Mouse (Mus musculus) ovary, adult 18-20 months (tissue): ENCODE measurements around the gene 1810037I17Rik.
A peak's percentile ranks its signal among the peaks of the same experiment; 100 is the strongest.

Experiments used
- DNase-seq: peaks from one replicate; pipeline ENCODE4 v3.0.0; 2022; ENCODE audit warnings: low spot score, mixed read lengths

Gene 1810037I17Rik

GRCm38 (mm10) chr3:122924009-122924914, at the start of gene 1810037I17Rik:
Gene 1810037I17Rik (plus strand): TSS chr3:122924203.
- DNase-seq = peak; percentile 97

GRCm38 (mm10) chr3:122876870-122877269, 47.1 kb upstream of the 1810037I17Rik start:
- DNase-seq = no peak

GRCm38 (mm10) chr3:122877543-122877942, 46.5 kb upstream of the 1810037I17Rik start:
- DNase-seq = no peak

- DNase-seq = no peak
These were observed 45.2 kb upstream of the 1810037I17Rik start for GRCm38 (mm10) chr3:122878705-122879315.

- DNase-seq = no peak
These were observed 36.3 kb upstream of the 1810037I17Rik start for GRCm38 (mm10) chr3:122887505-122888301.

GRCm38 (mm10) chr3:122888371-122888819, 35.6 kb upstream of the 1810037I17Rik start:
- no peak for DNase-seq

GRCm38 (mm10) chr3:122894772-122895171, 29.2 kb upstream of the 1810037I17Rik start, which contains the start of gene Fabp2:
Gene Fabp2 (plus strand): TSS chr3:122895072.
- DNase-seq = no peak

GRCm38 (mm10) chr3:122895189-122895731, 28.7 kb upstream of the 1810037I17Rik start:
- DNase-seq = no peak

GRCm38 (mm10) chr3:122898254-122898653, 25.7 kb upstream of the 1810037I17Rik start:
- no peak for DNase-seq

GRCm38 (mm10) chr3:122903746-122904433, 20.1 kb upstream of the 1810037I17Rik start:
- DNase-seq = no peak

- no peak for DNase-seq
These were observed 16.2 kb upstream of the 1810037I17Rik start for GRCm38 (mm10) chr3:122907841-122908240.

- no peak for DNase-seq
These were observed 8.5 kb upstream of the 1810037I17Rik start for GRCm38 (mm10) chr3:122915493-122915892.

- DNase-seq = no peak
These were observed 7.8 kb upstream of the 1810037I17Rik start for GRCm38 (mm10) chr3:122916191-122916680.

- DNase-seq = no peak
These were observed 5.3 kb upstream of the 1810037I17Rik start for GRCm38 (mm10) chr3:122918672-122919071.

- no peak for DNase-seq
These were observed 4.7 kb upstream of the 1810037I17Rik start, which contains the start of gene Gm10959 for GRCm38 (mm10) chr3:122919260-122919659. Gene Gm10959 (minus strand): TSS chr3:122919360.

GRCm38 (mm10) chr3:122920572-122921435, 3.2 kb upstream of the 1810037I17Rik start:
- DNase-seq = no peak

GRCm38 (mm10) chr3:122921676-122922527, 2.1 kb upstream of the 1810037I17Rik start:
- no peak for DNase-seq

GRCm38 (mm10) chr3:122923147-122923546, 856 bp upstream of the 1810037I17Rik start:
- no peak for DNase-seq

GRCm38 (mm10) chr3:122929723-122930122, 5.7 kb downstream of the 1810037I17Rik start:
- DNase-seq = no peak
